Mouse (Mus musculus) WW6 (cell line): ENCODE results near the gene Atf7ip2.
"Not testable (repeated sequence)": the region's sequence is repeated elsewhere in the genome, so short reads cannot be mapped to it uniquely, and the experiment has no call there.

ENCODE experiments used
- DNase-seq: peaks from one replicate; pipeline ENCODE4 v3.0.0-alpha.2; 2013; ENCODE audit warnings: low read depth, low spot score

Gene Atf7ip2

GRCm38 (mm10) chr16:10192679-10193506 lies at the start of gene Atf7ip2:
TSS of gene Atf7ip2 (plus strand) at chr16:10192712.
- peak; percentile 69 for DNase-seq

GRCm38 (mm10) chr16:10143166-10143565 lies 49.3 kb upstream of the Atf7ip2 start:
- no peak for DNase-seq

GRCm38 (mm10) chr16:10147401-10147800 lies 45.1 kb upstream of the Atf7ip2 start:
- DNase-seq = no peak

- no peak for DNase-seq
Observed at GRCm38 (mm10) chr16:10169123-10169905, 23.2 kb upstream of the Atf7ip2 start.

- no peak for DNase-seq
Observed at GRCm38 (mm10) chr16:10170005-10170404, 22.5 kb upstream of the Atf7ip2 start, which contains the start of gene Rpl39l. TSS of gene Rpl39l (plus strand) at chr16:10170226.

- DNase-seq = no peak
Observed at GRCm38 (mm10) chr16:10171276-10171675, 21.2 kb upstream of the Atf7ip2 start.

GRCm38 (mm10) chr16:10172179-10172820 lies 20.2 kb upstream of the Atf7ip2 start:
- no peak for DNase-seq

GRCm38 (mm10) chr16:10187461-10187860 lies 5.1 kb upstream of the Atf7ip2 start:
- not testable (repeated sequence) for DNase-seq

GRCm38 (mm10) chr16:10208777-10209176 lies 16.3 kb downstream of the Atf7ip2 start:
- DNase-seq = no peak

GRCm38 (mm10) chr16:10216366-10216765 lies 23.9 kb downstream of the Atf7ip2 start:
- not testable (repeated sequence) for DNase-seq

- not testable (repeated sequence) for DNase-seq
Observed at GRCm38 (mm10) chr16:10217020-10217419, 24.5 kb downstream of the Atf7ip2 start.

GRCm38 (mm10) chr16:10227361-10227760 lies 34.8 kb downstream of the Atf7ip2 start:
- no peak for DNase-seq

- no peak for DNase-seq
Observed at GRCm38 (mm10) chr16:10236601-10237000, 44.1 kb downstream of the Atf7ip2 start.

- DNase-seq = peak; percentile 9
Observed at GRCm38 (mm10) chr16:10253993-10254392, 61.5 kb downstream of the Atf7ip2 start.

GRCm38 (mm10) chr16:10272256-10272655 lies 79.7 kb downstream of the Atf7ip2 start:
- peak; percentile 38 for DNase-seq

- DNase-seq = peak; percentile 14
Observed at GRCm38 (mm10) chr16:10274465-10274864, 82.0 kb downstream of the Atf7ip2 start.

GRCm38 (mm10) chr16:10276778-10277177 lies 84.3 kb downstream of the Atf7ip2 start:
- not testable (repeated sequence) for DNase-seq

GRCm38 (mm10) chr16:10280286-10280951 lies 87.9 kb downstream of the Atf7ip2 start:
- DNase-seq = peak; percentile 45

GRCm38 (mm10) chr16:10281890-10282289 lies 89.4 kb downstream of the Atf7ip2 start:
- DNase-seq = no peak

GRCm38 (mm10) chr16:10286513-10287268 lies 94.2 kb downstream of the Atf7ip2 start:
- no peak for DNase-seq

- DNase-seq = no peak
Observed at GRCm38 (mm10) chr16:10288115-10288514, 95.6 kb downstream of the Atf7ip2 start.
